Mouse (Mus musculus) 3T3-L1 (cell line): ENCODE results near the gene Tnp2.

Experiments
- DNase-seq: peaks from one replicate; pipeline ENCODE4 v3.0.0-alpha.2; 2015; ENCODE audit warnings: low read depth, low spot score

Gene Tnp2

GRCm38 (mm10) chr16:10788271-10788670 lies at the start of gene Tnp2:
Tnp2 (minus strand) TSS chr16:10788660.
- DNase-seq = no peak

DNA sequence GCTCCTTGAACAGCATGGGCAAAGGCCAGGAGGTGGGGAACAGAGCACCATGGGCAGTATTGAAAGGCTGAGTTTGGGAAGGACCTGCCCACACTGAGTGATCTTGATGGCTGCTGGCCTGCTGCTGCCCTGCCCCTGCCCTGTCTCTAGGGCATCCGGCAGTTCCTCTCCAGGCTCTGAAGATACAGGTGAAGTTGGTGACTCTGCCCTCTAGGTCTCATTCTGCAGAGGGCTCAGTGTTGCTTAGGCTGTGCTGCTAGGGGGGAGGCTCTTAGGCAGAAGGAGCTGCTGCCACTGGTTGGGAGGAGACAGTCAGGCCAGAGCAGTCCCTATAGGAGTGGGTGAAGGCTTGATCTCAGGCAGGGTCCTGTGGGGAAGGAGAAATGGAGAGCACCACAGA lies 49.4 kb upstream of the Tnp2 start:
- DNase-seq = no peak

DNA sequence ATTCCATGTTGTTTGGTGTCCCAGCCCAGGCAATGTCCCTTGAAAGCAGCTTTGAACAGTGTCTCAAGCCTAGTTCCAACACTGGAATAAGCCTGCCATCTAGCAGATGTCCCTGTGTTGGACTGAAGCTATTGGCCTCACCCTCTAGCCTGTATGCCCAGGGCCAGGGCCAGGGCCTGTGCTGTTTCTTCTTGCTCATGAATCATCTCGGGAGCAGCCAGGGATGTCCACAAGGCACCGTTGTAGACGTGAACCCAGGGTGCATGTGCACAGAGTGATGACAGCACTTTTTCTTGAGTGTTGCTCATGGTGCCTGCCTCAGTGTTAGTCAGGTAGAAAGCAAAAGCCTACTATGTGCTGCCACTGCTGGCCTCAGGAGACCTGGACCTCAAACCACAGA lies 48.8 kb upstream of the Tnp2 start:
- peak; percentile 59 for DNase-seq

GRCm38 (mm10) chr16:10836388-10836787 lies 47.9 kb upstream of the Tnp2 start:
- DNase-seq = no peak

- peak; percentile 87 for DNase-seq
Measured at GRCm38 (mm10) chr16:10834911-10835587, 46.6 kb upstream of the Tnp2 start, which contains the start of gene Rmi2. Rmi2 (plus strand) TSS chr16:10835059.

- peak; percentile 44 for DNase-seq
Measured at GRCm38 (mm10) chr16:10834542-10834910, 46.1 kb upstream of the Tnp2 start.

DNA sequence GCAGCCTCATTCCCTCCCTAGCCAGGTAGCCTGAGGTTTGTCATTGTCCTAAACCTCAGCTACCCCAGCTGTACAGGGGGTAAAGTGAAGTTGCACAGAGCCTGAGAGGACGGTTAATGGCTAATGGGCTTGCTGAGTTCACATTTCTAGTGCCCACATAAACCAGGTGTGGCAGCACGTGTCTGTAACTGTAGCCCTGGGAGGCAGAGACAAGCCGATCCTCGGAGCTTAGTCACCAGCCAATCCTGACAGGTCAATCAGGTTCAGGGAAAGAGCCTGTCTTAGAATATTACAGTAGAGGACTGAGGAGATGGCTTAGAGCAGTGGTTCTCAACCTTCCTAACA lies 40.0 kb upstream of the Tnp2 start:
- no peak for DNase-seq

GRCm38 (mm10) chr16:10827766-10828460 lies 39.5 kb upstream of the Tnp2 start:
- no peak for DNase-seq

DNA sequence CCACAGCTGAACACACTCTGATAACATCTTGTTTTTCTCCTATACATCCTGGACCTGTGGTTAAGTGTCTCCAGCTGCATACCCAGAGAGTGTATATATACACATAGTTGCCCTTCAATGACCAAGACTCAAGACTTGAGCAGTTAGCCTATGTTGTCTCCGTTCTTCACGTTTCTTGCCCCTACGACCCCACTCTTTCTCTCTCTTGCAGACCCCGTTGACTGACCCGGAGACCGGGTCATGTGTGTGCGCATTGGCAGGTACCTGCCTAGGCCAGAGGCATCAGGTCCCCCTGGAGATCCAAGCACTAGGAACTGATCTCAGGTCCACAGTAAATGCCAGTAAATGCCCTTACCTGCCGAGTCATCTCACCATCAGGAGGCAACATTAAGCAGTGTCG lies 38.8 kb upstream of the Tnp2 start:
- DNase-seq = no peak

DNA sequence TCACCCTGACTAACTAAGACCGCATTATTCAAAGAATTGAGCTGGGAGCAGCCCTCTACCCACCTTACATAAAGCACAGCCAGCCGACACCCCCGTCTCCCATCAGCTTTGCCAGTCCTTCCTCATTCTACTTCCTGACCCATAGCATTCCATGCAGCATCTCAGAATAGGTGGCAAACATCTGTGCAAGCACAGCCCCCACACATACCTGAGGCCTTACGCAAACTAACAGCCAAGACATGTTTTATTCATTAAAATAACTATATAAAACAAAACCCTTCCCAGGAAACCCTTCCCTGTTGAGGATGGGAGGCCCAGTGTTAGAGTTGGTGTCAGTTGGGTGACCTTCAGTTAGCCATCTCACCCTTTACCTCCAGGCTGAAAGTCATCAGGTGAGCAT lies 37.4 kb upstream of the Tnp2 start:
- no peak for DNase-seq

- peak; percentile 70 for DNase-seq
Measured at GRCm38 (mm10) chr16:10824536-10824935, 36.1 kb upstream of the Tnp2 start.

- no peak for DNase-seq
Measured at GRCm38 (mm10) chr16:10821387-10821786, 32.9 kb upstream of the Tnp2 start.

DNA sequence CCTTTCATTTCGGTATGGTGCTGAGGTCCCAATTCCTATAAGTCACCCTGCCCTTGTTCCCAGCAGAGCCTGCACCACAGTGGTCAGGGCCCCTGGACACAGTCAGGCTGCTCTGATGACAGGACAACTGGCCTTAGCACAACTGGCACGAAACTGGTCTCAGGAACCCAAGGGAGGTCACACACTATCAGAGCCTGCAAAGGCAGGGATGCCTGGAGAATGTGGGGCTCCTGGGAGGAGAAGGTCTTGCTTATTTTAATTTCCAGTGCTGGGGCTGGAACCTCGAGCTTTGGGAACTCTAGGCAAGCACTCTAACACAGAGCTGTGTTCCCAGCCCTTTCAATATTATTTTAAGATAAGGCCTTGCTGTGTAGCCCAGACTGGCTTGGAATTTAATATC lies 31.5 kb upstream of the Tnp2 start:
- DNase-seq = no peak

GRCm38 (mm10) chr16:10818579-10819135 lies 30.2 kb upstream of the Tnp2 start:
- DNase-seq = no peak

DNA sequence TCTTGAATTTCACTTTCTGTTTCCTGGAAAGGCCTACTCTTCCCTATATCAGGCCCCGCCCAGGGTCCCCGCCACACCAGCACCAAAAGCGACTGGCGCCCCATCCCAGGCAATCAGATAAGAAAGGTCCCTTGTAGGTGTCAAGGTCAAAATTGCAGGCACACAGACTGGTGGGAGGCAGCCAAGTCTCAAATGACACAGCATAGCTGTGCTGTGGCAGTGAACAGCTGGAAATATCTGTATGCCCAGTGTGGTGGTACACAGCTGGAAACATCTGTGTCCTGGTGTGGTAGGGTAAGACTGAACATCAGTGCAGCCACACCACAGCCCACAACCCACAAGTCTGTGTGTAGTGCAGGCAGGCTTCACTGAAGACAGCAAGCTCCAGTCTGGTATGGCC lies 26.4 kb upstream of the Tnp2 start:
- no peak for DNase-seq

- no peak for DNase-seq
Measured at GRCm38 (mm10) chr16:10813726-10814125, 25.3 kb upstream of the Tnp2 start.

- DNase-seq = no peak
Measured at GRCm38 (mm10) chr16:10812865-10813371, 24.5 kb upstream of the Tnp2 start, which contains the start of gene Gm11172. Gm11172 (plus strand) TSS chr16:10812915.

GRCm38 (mm10) chr16:10810376-10810775 lies 21.9 kb upstream of the Tnp2 start:
- no peak for DNase-seq

DNA sequence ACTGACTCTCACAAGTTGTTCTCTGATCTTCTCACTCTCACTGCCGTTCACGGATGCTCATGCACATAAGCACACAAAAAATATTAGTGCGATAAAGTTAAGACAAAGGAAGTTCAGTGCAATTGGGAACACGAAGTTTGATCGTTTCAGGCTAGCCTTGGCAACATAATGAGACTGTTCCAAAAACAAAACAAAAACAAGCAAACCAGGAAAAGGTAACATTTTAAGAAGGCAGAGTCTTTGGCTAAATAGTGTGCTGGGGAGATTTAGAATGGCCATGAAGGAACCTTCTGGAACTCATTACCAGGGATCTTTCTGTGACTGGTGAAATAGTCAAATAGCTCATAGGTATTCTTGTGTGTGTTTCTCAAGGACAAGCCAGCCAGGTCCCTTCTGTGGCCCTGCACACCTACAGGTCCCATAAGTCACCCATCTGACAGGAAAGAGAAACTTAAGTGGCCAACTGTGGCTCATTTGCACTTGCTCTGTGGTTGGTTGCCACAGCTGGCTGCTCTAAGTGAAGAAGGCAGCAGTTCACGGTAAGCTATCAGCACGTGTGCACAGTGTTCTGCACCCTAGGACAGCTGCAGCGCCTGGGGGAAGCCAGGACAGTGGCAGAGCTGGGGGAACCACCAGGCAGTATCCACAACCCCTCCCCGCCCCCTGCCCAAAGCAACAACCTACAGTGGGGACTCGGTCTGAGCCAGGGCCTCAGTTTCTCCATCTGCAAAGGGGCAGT lies 17.5 kb upstream of the Tnp2 start, which contains the start of gene Prm1:
TSS of gene Prm1 (minus strand) at position 51 of the 739 bp plus-strand sequence.
- DNase-seq = no peak

- peak; percentile 28 for DNase-seq
Measured at GRCm38 (mm10) chr16:10802420-10802819, 14.0 kb upstream of the Tnp2 start.

DNA sequence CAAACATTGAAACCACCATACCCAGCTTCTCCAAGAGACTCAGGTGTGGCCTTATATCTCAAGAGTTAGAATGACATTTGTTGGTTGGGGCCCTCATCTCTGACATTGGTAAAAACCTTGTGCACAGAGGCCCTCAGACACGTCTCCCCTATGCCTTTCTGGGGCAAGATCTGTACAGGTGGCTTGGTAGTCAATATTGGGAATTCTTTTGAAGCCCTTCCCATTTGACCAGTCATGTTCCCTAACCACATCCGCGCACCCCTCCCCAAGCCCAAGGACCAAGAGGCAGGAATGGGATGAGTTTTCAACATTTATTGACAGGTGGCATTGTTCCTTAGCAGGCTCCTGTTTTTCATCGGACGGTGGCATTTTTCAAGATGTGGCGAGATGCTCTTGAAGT lies 7.6 kb upstream of the Tnp2 start, which contains the start of gene Prm2:
TSS of gene Prm2 (minus strand) at position 101 of the 400 bp plus-strand sequence.
- no peak for DNase-seq

GRCm38 (mm10) chr16:10790702-10791101 lies 2.2 kb upstream of the Tnp2 start, which contains the start of gene Prm3:
Prm3 (minus strand) TSS chr16:10790914.
- no peak for DNase-seq
